Mouse (Mus musculus) T-helper 1 cell (primary cell): ENCODE measurements around the gene Tsen15.

Experiments used
- in situ Hi-C: fragments of 300-600 bp; cut with MboI, MseI; formaldehyde crosslinking; loops from one replicate; pipeline ENCODE4 v1.15.1; 2025; ENCODE audit warnings: high pct_unique_total_duplicates

The Tsen15 gene

DNA sequence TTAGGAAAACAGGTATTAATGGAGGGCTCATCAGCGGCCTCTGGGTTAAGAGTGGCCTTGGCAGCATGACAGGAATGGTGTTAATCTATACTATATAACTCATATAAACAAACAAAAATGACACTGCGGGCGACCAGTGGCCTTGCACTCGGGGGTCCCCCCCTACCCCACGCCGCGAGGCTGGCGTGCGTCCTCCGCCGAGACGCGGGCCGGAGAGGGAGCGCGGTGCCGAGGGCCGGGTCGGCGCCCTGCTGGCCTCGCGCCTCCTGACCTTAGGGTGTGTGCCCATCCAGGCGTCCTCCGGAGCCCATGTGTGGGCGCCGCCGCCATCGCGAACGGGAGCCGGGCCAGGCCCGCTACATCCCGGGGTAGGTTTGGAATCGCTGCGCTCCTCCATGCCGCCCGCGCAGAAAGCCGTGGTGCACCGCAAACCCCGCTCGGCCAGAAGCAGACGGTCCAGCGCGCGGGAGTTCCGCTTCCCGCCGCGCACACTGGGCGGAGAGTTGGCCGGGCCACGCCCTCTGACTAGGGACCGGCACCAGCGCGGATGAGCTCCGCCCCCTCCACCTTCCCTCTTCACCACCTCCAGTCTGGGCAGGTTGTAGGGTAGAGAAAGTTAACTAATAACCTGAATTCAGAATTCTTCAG lies at the start of gene Tsen15:
Gene Tsen15 (minus strand): TSS at position 501 of the 648 bp plus-strand sequence.
- in situ Hi-C loops, result no loop called here

DNA sequence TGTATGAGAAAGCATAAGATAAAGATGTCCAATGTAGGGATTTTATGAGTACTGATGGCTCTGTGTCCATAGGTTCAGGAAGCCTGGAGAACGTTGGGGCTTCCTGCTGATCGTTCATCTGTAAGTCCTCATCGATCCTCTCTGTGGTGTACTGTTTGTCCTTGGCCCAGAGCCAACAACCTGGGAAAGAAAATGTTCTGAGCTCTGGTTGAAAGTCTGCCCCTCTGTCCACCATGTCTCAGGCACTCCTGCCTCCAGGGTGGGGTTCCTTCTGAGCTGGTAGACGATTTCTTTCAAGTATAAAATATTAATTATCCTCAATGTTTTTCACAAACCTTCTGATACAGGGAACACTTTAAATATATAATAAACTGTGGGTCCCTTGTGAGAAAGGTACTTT lies 47.7 kb upstream of the Tsen15 start:
- in situ Hi-C loops, result no loop called here

DNA sequence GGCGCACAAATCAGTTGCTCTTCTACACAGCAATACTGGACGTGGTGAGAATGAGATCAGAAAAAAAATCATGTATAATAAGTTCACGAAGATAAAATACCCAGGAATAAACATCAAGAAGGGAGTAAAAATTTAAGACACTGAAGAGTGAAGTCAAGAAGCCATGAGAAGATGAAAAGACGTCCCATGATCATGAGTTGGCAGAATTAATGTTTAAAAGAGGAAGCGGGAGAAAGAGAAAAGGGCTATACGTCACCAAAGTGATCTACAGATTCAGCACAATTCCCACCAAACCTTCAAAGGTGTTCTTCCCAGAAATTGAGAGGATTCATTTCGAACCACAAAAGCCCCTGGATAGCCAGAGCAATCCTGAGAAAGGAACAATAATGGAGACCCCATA lies 43.3 kb upstream of the Tsen15 start:
- in situ Hi-C loops, result no loop called here

DNA sequence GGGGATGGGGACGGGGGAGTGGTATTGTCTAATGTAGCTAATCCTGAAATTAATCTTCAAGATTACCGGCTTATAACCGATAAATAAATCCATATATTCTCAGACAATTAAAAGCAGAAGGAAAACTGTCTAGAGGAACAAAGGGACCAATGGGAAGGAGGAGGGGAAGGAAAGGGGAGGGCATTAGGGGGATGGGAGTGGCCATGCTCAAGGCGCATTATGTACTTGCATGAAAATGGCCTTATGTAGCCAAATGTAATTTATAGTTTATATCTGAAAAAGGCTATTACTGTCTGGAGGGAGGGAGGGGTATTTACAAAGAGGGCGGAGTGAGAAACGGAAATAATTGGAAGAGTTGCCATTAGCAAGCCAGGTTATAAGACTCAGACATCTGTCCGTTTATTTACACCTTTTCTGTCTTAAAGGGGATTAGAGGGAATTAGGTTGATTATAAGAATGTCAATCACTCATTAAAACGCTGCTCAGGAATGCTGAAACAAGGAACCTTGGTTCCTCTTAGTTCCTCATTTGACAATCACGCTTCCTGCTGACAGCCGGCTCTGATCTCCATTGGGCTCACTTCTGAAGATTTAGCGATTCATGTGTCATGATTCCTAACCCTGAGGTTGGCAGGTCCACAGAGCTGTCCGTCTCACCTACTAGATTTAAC lies 41.6 kb upstream of the Tsen15 start:
- in situ Hi-C loops, result no loop called here

DNA sequence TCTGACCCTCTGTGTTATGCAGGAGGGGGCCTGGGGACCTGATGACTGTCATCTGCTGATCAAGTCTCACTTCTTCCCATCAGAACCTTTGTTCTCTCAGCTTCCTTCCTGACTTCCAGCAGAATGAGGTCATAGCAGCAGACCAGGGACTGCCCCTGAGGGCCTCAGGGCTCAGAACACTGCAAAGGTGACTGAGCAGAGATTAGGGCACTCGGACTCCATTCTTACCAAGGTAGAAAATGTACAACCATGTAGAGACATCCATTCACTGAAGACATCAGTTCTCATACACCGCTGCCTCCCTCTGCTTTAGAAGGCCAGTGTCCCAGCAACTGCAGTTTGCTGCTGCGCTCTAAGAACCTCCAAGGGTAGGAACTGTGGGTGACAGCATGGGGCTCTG lies 36.6 kb upstream of the Tsen15 start:
- in situ Hi-C loops, result no loop called here

DNA sequence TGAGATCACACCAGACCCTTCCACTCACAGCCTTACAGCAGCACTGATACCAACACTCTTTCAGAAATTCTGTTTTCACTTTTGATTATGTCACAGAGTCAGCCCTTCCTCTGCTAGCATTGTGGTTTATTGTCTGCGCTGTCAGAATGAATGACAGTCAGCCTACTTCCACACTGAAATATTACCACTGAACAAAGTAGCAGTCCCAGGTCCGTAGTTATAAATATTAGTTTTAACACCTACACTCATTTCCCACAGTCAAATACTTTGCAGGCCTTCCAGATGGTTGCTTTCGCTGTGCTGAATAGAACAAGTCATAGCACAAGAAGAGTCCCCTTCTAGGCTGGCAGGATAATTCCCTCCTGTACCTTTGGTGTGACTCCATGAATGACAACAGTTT lies 35.8 kb upstream of the Tsen15 start:
- in situ Hi-C loops, result no loop called here

DNA sequence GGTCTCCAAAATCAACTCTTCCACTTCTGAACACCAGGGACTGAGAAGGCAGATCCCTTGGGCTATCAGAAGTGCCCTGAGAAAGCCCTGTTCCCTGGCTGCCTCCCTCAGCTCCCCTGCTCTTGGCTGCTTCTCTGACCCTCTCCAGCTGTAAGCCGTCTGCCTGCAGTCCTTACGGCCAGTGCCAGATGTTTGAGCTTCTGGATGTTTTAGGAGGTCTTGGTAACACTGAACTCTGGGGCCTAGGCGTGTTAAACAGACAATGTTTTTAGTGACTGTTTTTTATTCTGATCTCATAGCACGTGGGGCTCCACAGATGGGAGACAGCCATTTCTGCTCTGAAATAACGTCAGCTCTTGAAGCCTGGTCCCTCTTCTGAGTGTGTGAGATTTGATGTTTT lies 31.1 kb upstream of the Tsen15 start:
- in situ Hi-C loops, result no loop called here

DNA sequence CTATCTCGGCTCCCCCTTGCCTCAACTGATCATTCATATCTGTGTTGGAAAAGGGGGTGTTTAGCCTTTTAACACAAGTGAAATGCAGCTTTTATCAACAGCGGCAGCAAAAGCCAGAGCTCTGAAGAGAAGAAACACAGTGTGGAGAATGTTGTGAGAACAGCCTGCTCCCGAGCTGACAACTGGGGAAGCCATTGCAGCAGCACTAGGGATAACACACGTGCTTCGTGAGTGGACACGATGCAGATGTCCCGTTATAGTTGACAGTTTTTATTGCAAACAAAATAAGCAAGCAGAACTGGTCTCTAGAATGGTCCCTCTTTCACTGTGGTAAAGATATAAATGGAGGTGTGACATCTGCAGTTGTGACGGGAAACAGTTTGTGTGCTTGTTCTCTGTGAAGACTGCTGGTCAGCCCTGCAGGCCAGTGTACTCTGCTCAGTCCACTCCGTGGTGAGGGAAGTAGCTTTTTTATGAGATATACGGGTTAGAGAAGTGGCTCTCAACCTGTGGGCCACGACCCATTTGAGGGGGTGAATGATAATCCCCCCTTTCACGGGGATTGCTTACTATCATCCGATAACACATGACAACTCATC lies 29.9 kb upstream of the Tsen15 start:
- in situ Hi-C loops, result no loop called here

DNA sequence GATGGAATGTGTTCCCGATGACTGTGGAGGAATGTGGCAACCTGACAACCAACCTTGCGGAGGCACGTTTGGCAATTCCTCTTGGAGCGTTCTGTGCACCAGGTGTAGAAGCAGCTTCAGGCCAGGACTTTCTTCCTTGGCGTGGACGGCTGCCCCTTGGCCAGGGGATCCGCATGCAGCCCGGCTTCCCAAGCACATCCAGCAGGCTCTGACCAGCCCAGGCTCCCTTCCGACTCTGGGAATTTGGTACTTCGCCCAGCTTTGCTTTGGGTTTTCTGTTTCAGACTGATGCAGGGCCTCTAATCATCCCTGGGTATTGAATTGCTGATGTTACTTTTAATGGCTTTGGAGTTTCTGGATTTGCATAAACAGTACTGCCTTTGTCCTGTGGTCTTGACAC lies 28.0 kb upstream of the Tsen15 start:
- in situ Hi-C loops, result no loop called here

DNA sequence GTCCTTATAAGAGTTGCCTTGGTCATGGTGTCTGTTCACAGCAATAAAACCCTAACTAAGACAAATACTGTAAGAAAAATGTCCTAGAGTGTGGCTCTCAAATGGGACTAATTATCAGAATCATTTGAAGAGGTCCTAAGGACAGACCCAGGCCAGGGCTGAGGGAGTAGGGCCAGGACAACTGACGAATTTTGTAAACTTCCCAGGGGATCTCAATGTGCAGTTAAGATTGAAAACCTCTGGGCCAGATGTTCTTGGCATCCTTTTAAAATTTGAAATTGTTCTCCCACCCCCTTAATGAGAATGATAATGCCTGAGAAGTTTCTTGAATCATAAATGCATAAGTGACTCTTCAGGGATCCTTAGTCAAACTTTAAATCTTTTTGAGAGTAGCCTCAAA lies 27.5 kb upstream of the Tsen15 start:
- in situ Hi-C loops, result no loop called here

DNA sequence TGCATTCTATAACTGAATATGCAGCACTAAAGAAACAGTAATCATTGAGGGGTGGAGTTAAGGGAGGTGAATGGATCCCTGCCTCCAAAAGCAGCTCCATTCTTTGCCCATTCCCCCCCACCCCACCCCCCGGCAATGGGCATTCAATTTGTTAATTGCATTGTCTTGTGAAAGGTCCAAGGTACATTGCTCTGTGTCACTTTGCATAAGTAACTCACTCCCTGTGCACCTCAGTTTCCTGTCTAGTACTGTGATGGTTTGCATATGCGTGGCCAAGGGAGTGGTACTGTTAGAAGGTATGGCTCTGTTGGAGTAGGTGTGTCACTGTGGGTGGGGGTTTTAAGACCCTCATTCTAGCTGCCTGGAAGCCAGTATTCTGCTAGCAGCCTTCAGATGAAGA lies 26.6 kb upstream of the Tsen15 start:
- in situ Hi-C loops, result no loop called here

DNA sequence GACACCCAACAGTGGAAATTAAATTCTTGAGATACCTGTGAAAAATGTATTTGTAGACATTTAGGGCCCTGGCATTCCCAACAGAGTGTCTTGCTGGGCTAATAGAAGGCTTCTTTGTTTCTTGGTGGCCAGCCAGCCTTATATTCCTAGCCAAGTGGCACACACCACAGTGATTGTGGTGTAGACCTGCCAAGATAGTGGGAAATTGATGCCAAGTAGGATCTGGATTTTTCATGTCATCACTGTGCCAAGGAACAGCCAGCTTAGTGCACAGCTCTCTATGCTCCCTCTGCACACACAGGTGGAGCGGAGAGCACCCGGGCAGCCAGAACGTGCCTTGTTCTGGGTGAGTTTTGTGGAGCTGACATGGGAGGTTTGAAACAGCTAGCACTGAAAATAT lies 24.2 kb upstream of the Tsen15 start:
- in situ Hi-C loops, result no loop called here

DNA sequence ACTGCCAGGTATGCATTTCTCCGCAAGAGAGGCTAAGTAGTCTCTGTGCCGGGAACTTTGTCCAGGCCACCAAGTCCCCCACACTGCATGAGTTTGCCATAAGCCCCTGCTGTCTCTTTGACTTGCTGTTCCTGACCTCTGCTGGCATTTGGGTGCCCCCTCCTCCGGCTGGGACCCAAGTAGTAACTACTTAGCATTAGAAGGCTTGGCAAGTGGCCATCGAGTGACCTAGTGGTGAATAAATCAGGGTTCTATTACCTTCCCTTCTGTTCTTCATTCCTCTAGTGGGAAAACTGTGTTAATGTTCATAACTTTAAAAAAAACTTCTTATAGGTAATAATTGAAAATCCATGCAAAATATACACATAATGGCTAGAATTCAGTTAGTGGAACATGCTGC lies 22.9 kb upstream of the Tsen15 start:
- in situ Hi-C loops, result no loop called here

DNA sequence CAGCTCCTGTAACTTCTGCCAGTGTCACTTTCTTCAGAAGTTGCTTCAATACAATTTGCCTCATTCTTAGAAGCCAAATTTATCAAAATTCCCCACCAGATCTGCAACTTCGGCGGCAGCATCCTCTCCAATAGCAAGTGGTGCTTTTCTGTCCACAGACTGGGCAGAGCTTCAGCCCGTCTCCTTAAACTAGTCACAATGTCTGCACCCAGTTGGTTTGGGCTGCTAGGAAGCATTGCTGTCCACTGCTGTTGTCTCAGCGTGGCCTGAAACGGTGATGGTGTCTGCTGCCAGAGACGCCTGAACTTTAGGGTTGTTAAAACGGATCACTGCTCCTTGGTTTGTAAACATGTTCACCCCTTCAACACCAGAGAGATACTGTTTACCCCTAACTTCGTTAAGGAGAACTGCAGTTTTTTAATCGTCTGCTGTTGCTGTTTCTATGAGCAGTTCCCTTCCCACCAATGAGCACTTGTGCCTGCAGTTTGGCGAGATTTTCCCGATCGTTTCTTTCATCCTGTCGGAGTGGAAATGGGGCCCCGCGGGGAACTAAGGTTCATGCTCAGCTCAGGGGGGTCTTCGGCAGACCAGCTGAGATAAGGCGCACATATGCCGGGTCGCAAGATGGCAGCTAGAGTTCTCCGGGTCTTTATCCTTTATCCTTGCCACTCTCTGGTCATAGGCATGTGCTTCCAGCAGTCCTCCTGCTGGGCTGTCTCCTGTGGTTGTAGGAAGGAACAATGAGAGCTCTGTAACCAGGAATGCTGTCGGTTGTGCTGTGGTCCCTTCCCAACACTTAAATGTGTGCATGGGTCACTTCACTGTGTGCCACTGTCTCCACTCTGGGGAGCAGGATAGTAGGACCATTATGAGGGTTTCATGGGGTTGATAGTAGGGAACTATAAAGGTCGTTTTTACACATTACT lies 20.8 kb upstream of the Tsen15 start:
- in situ Hi-C loops, result no loop called here

DNA sequence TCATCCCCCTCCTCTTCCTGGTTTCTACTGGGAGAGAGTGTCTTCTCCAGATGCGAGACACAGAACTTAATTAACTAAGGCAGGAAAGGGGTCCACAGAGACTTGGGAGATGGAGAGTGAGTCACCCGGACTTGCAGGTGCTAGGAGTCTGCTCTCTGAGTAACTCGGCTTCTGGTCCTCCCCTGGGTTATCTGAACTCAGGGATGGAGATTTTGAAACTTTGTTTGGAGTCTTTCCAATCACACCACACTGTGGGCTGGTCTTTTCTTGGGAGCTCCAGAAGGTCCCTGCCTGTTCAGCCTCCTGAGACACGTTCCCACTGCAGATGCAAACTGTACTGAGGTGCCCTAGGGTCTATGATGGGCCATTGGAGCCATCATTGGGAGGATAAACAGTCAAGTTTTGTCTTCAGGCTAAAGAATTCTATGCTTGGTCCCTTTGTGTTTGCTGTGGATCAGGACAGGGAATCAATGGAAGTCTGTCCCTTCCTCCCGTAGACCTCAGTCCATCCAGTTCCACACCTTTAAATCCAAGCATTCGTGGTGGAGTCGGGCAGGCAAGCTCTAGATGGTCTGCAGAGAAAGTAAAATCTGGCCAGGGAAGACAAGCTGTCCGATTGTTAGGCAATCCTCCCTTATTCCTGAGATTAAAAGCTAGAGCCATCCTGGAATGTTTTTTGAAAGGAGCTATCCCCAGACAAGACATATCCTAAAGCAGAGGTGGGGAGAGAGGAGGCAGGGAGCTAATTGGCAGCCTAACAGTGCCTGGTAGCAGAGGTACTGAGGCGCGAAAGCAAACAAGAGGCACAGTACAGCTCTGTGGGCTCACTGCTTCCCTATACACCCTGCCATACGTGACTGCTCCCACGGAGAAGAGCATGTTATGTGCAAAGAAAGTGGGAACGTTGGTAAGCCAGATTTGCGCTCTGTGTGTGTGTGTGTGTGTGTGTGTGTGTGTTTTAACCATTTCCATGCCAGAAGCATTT lies 14.4 kb upstream of the Tsen15 start:
- in situ Hi-C loops, result no loop called here

DNA sequence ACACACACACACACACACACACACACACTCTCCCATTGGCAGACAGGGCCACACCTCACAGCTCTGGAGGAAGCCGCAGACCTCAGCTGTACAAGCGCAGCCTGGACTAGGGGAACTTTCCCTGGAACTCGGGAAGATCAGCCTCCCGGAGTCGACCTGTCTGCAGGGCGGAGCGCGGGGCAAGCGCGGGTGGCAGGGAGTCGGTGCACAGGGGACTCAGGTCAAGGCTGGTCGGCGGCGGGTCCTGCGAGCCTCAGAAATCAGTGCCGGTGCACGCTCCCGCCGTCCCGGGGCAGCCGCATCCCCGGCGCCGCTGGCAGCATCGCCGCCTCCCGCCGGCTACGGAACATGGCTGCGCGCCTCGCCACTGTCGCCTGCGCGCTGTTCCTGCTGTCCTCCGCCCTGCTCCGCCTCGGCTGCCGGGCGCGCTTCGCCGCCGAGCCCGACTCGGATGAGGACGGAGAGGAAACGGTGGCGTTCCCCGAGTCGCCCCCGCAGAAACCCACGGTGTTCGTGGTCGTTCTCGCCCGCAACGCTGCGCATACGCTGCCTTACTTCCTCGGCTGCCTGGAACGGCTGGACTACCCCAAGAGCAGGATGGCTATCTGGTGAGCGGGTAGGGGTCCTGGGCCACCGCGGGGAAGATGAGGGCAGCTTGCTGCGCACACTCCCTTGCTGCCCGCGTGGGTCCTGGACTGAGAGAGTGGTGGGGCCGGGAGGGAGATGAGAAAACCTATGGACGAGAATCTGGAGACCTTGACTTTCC lies 13.5 kb upstream of the Tsen15 start, which contains the start of gene Colgalt2:
Gene Colgalt2 (plus strand): TSS at position 41 of the 766 bp plus-strand sequence.
- in situ Hi-C loops, result no loop called here

DNA sequence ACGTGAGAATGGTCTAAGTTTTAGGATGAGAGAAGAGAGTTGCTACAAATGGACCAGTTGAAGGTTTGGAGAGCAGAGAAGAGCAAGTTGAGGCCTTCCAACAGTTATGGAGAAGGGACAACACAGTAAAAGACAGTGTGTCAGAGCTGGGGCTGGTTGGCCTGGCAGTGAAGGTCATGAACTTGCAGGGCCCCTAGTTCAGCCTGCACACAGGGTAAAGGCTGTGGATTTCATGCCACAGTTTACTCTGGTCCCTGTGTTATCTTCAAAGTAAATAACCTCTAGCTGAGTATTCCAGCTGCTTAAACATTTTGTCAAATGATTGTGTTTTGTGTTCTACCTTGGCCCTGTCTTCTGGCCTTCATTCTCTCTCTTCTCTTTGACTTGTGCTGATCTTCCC lies 12.2 kb upstream of the Tsen15 start:
- in situ Hi-C loops, result no loop called here

DNA sequence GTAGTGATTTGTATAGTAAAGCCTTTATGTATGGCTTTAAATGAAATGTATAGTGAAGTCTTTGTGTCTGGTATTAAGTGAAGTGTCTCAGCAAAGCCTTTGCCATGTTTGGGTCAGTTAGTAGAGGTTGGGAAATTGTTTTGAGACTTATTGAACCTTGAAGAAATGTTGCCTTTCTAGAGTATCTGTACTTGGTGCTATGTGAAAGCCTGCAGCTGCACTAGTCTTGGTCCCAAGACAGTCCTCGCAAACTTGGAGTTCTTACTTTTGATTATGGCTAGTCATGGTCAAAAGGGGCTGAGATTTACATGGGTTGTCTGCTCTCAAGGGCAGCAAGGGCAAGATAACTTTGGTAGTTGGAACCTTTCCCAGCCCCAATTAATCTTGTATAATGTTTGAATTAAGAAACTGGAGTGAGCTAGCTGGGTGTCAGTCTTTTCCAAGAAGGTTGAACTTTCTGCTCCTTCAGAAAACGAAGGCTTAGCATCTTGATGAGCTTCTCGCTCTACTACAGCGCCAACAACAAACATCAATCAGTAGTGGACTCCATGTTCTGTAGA lies 8.5 kb upstream of the Tsen15 start:
- in situ Hi-C loops, result no loop called here

DNA sequence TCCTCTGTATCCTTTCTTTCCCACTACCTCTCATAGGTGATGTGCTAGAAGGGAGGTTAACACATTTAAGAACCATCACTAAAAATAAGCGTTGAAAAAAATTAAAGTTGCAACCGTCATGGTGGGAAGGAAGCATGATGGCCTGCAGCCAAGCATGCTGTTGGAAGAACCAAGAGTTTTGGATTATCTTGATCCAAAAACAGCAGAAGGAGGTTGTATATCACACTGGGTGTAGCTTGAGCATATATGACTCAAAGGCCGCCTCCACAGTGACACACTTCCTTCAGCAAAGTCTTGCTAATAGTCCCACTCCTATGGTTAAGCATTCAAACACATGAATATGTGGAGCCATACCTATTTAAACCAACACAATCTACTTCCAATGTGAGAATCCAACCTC lies 7.6 kb upstream of the Tsen15 start:
- in situ Hi-C loops, result no loop called here

DNA sequence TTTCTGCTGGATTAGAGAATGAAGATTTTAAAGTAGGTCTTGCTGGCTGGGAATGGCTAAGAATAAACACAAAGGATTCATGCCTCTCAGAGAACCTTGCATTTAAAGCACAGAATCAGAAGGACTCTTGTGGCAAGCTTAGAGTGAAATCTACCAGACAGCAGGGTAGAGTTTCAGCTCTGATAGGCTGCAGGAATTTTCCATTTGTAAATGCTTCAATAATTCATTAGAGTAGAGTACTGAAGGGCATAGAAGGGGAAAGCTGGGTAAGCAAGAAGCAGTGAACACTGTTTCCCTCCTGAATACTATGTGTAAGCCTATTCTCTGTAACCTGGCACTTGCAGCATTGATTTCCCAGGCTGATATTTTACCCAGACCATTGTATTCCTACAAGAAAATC lies 2.8 kb upstream of the Tsen15 start:
- in situ Hi-C loops, result no loop called here
